Mouse (Mus musculus) ES-E14 (cell line): Measurements from ENCODE around the gene Gm26938. TPM values are rescaled to one million over a fixed set of nuclear protein-coding genes. Genes with fewer than 3 reads are reported as not detected.

Experiments
- DNase-seq: peaks from one replicate; pipeline ENCODE4 v3.0.0-alpha.2; 2013; ENCODE audit warnings: low read depth, low spot score
- H3K27ac ChIP-seq: 2 replicates; pipeline ENCODE4 v1.5.1; 2012; ENCODE audit warnings: low read depth, mild to moderate bottlenecking, low read length, moderate library complexity, mixed read lengths; ENCODE audit not compliant: poor library complexity, insufficient read depth, severe bottlenecking
- H3K36me3 ChIP-seq: 2 replicates; pipeline ENCODE4 v1.6.1; 2012; ENCODE audit warnings: mild to moderate bottlenecking, low read length, moderate library complexity, mixed read lengths; ENCODE audit not compliant: control insufficient read depth, poor library complexity, insufficient read depth, severe bottlenecking
- H3K4me1 ChIP-seq, 2 experiments: fragments of 150-350 bp in 1 of 2; sonication (generic) in 1 of 2; 2 replicates each; pipeline ENCODE4 v1.6.1; 2012; ENCODE audit warnings: low read length in 2 of 2, mild to moderate bottlenecking in 1 of 2, mixed read lengths in 1 of 2; ENCODE audit not compliant: control insufficient read depth in 2 of 2, insufficient read depth in 2 of 2, poor library complexity in 1 of 2
- H3K4me3 ChIP-seq, 2 experiments: fragments of 150-350 bp in 1 of 2; sonication (generic) in 1 of 2; 2 replicates each; pipeline ENCODE4 v1.5.1; 2012; ENCODE audit warnings: low read length in 2 of 2, low read depth in 1 of 2, mild to moderate bottlenecking in 1 of 2, mixed read lengths in 1 of 2; ENCODE audit not compliant: insufficient read depth in 1 of 2, poor library complexity in 1 of 2, severe bottlenecking in 1 of 2
- H3K9ac ChIP-seq: 2 replicates; pipeline ENCODE4 v1.6.1; 2012; ENCODE audit warnings: low read depth, mild to moderate bottlenecking, low read length, mixed read lengths; ENCODE audit not compliant: poor library complexity, insufficient read depth, severe bottlenecking
- H3K9me3 ChIP-seq: fragments of 150-350 bp; sonication (generic); 2 replicates; pipeline ENCODE4 v1.6.1; 2012; ENCODE audit warnings: low read depth, mild to moderate bottlenecking, low read length; ENCODE audit not compliant: control insufficient read depth, insufficient read depth
- CHD2 ChIP-seq: IDR thresholded peaks from 2 replicates; pipeline ENCODE4 v1.6.1; 2014; ENCODE audit warnings: mild to moderate bottlenecking, low read depth, low read length, inconsistent platforms
- HCFC1 ChIP-seq: IDR thresholded peaks from 2 replicates; pipeline ENCODE4 v1.6.1; 2012; ENCODE audit warnings: low read length, inconsistent platforms, borderline replicate concordance; ENCODE audit not compliant: insufficient read depth
- MAFK ChIP-seq: IDR thresholded peaks from 2 replicates; pipeline ENCODE4 v1.6.1; 2014; ENCODE audit warnings: mild to moderate bottlenecking, low read depth, low read length, inconsistent platforms; ENCODE audit not compliant: insufficient read depth
- ZC3H11A ChIP-seq: IDR thresholded peaks from 2 replicates; pipeline ENCODE4 v1.6.1; 2012; ENCODE audit warnings: low read depth, mild to moderate bottlenecking, inconsistent platforms, low read length, borderline replicate concordance
- ZNF384 ChIP-seq: IDR thresholded peaks from 2 replicates; pipeline ENCODE4 v1.6.1; 2012; ENCODE audit warnings: low read depth, low read length, inconsistent platforms
- in situ Hi-C, 2 experiments: fragments of 600-800 bp; cut with MboI; formaldehyde crosslinking; loops; one replicate each; pipeline ENCODE4 v1.15.1; 2025; ENCODE audit warnings: low sequenced_read_pairs in 2 of 2, inconsistent platforms in 1 of 2; ENCODE audit not compliant: unreplicated experiment in 2 of 2
- total RNA-seq: library from RNA; depleted of rRNA; stranded (reverse); fragments of 300-350 nt; gene quantifications from 2 replicates; pipeline ENCODE4 v1.2.3, GENCODE M21; 2012

Gm26938 gene
- total RNA-seq, 1 experiment, result not detected

GRCm38 (mm10) chr5:139827593-139827992 is 1.4 kb upstream of the Gm26938 start:
- no peak overlapping the region for H3K4me3 ChIP-seq
- no peaks in the 10 kb centered on the region for H3K9me3 ChIP-seq
- H3K36me3 ChIP-seq, result peaks cover 9% of the 10 kb centered on the region
- peaks cover 0 to 3% of the 10 kb centered on the region in 2 experiments; a peak in 1 of 4 replicates for H3K4me1 ChIP-seq
- in situ Hi-C loops, result loop anchor here (25.0 kb wide), 2 partner anchors 460 to 585 kb away; partner anchors contain the start of gene Eif3b (in 2 of the 2)
- H3K9ac ChIP-seq, result no peak overlapping the region
- DNase-seq, result no peak
- no peak for TF ChIP-seq CHD2
- TF ChIP-seq MAFK, result no peak
- TF ChIP-seq HCFC1, result no peak
- no peak for TF ChIP-seq ZNF384
- TF ChIP-seq ZC3H11A, result no peak
- no peak overlapping the region for H3K27ac ChIP-seq

DNA sequence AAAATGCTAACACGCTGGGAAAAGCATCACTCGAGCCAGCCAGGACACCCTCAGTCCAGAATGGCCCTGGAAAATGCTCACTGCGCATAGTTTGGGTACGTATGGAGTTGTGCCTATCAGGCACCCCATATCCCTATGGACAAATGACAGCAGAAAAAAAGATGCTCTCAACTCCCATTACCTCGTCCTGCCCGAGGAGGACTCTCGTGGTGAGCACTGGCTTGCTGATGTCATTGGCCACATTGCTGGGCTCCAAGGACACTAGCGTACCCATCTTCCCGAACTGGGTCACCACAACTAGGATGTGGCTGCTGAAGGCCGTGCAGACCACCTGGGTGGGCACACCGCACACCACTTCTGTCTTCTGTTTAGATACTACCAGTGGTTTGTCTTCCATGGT is 260 bp downstream of the Gm26938 start:
- H3K27ac ChIP-seq, result no peak overlapping the region
- in situ Hi-C loops, result loop anchor here (25.0 kb wide), 2 partner anchors 461 to 586 kb away; partner anchors contain the start of gene Eif3b (in 2 of the 2)
- H3K4me1 ChIP-seq, result peaks cover 0 to 3% of the 10 kb centered on the region in 2 experiments; a peak in 1 of 4 replicates
- no peaks in the 10 kb centered on the region for H3K9me3 ChIP-seq
- peaks cover 15% of the 10 kb centered on the region for H3K36me3 ChIP-seq
- H3K9ac ChIP-seq, result peak overlapping the region; percentile 97
- DNase-seq, result no peak
- no peak for TF ChIP-seq HCFC1
- no peak for TF ChIP-seq MAFK
- TF ChIP-seq ZNF384, result no peak
- no peak for TF ChIP-seq CHD2
- no peak for TF ChIP-seq ZC3H11A
- peak overlapping the region; percentile 96 to 99 for H3K4me3 ChIP-seq

GRCm38 (mm10) chr5:139824531-139824930 is 1.7 kb downstream of the Gm26938 start:
- DNase-seq, result no peak
- in situ Hi-C loops, result no loop called here
- H3K4me1 ChIP-seq, result peaks cover 0 to 3% of the 10 kb centered on the region in 2 experiments; a peak in 1 of 4 replicates
- H3K9me3 ChIP-seq, result no peaks in the 10 kb centered on the region
- no peak overlapping the region for H3K27ac ChIP-seq
- H3K9ac ChIP-seq, result no peak overlapping the region
- TF ChIP-seq MAFK (no peak), HCFC1 (no peak)
- no peak overlapping the region for H3K4me3 ChIP-seq
- H3K36me3 ChIP-seq, result peaks cover 15% of the 10 kb centered on the region

- H3K9me3 ChIP-seq, result no peaks in the 10 kb centered on the region
- peaks cover 15% of the 10 kb centered on the region for H3K36me3 ChIP-seq
- no peak overlapping the region for H3K27ac ChIP-seq
- H3K9ac ChIP-seq, result no peak overlapping the region
- in situ Hi-C loops, result no loop called here
- TF ChIP-seq ZC3H11A (no peak), HCFC1 (no peak), CHD2 (no peak), MAFK (no peak), ZNF384 (no peak)
- peaks cover 0 to 3% of the 10 kb centered on the region in 2 experiments; a peak in 1 of 4 replicates for H3K4me1 ChIP-seq
- H3K4me3 ChIP-seq, result no peak overlapping the region
- DNase-seq, result no peak
Observed at GRCm38 (mm10) chr5:139821466-139822459, 4.4 kb downstream of the Gm26938 start.
